Mouse (Mus musculus): ENCODE data around the gene Hs3st3a1. TPM values are rescaled to one million over a fixed set of nuclear protein-coding genes. Genes with fewer than 3 reads are reported as not detected.

The Hs3st3a1 gene
- polyA plus RNA-seq, 1 experiment from 2014 or later, result 2.5 TPM

GRCm38 (mm10) chr11:64516712-64517589, 81.8 kb downstream of the Hs3st3a1 start:
- Histone ChIP-seq H3K27ac (ENCODE audit: low read depth) (no peak overlapping the region), H3K9me3 (ENCODE audit: control insufficient read depth, low read length) (no peaks in the 10 kb centered on the region), H3K9ac (ENCODE audit: low read length) (no peak overlapping the region), H3K4me2 (ENCODE audit: low read length) (no peak overlapping the region), H3K36me3 (ENCODE audit: control insufficient read depth, insufficient read depth, low read length) (no peaks in the 10 kb centered on the region), H3K4me1 (replicated peaks; ENCODE audit: control insufficient read depth, insufficient read depth, low read length) (no peaks in the 10 kb centered on the region), H3K27me3 (replicated peaks; ENCODE audit: control insufficient read depth, insufficient read depth, low read length) (peaks cover 20% of the 10 kb centered on the region), H3K4me3 (ENCODE audit: low read depth, low read length) (no peak overlapping the region)
- ATAC-seq (replicated peaks; ENCODE audit: low FRiP score, low TSS enrichment, low read depth) (no peak), DNase-seq (ENCODE audit: low spot score) (no peak)
- 80% methylated on average over 9 of the region's 9 CpGs for WGBS

- H3K9ac ChIP-seq (ENCODE audit: low read length), result no peak overlapping the region
- H3K27me3 ChIP-seq (replicated peaks; ENCODE audit: control insufficient read depth, insufficient read depth, low read length), result peaks cover 27% of the 10 kb centered on the region
- DNase-seq (ENCODE audit: low spot score) (no peak), ATAC-seq (replicated peaks; ENCODE audit: low FRiP score, low TSS enrichment, low read depth) (no peak)
- H3K4me2 ChIP-seq (ENCODE audit: low read length), result no peak overlapping the region
- no peaks in the 10 kb centered on the region for H3K36me3 ChIP-seq (ENCODE audit: control insufficient read depth, insufficient read depth, low read length)
- H3K4me1 ChIP-seq (replicated peaks; ENCODE audit: control insufficient read depth, insufficient read depth, low read length), result no peaks in the 10 kb centered on the region
- no peak overlapping the region for H3K27ac ChIP-seq (ENCODE audit: low read depth)
- 84% methylated on average over 6 of the region's 6 CpGs for WGBS
- H3K9me3 ChIP-seq (ENCODE audit: control insufficient read depth, low read length), result no peaks in the 10 kb centered on the region
- no peak overlapping the region for H3K4me3 ChIP-seq (ENCODE audit: low read depth, low read length)
These were observed 83.2 kb downstream of the Hs3st3a1 start for GRCm38 (mm10) chr11:64518146-64518841.

GRCm38 (mm10) chr11:64523993-64524570, 89.0 kb downstream of the Hs3st3a1 start:
- Histone ChIP-seq H3K4me3 (ENCODE audit: low read depth, low read length) (no peak overlapping the region), H3K27me3 (replicated peaks; ENCODE audit: control insufficient read depth, insufficient read depth, low read length) (peaks cover 27% of the 10 kb centered on the region), H3K27ac (ENCODE audit: low read depth) (no peak overlapping the region), H3K4me2 (ENCODE audit: low read length) (no peak overlapping the region), H3K4me1 (replicated peaks; ENCODE audit: control insufficient read depth, insufficient read depth, low read length) (no peaks in the 10 kb centered on the region), H3K9ac (ENCODE audit: low read length) (no peak overlapping the region), H3K9me3 (ENCODE audit: control insufficient read depth, low read length) (no peaks in the 10 kb centered on the region), H3K36me3 (ENCODE audit: control insufficient read depth, insufficient read depth, low read length) (no peaks in the 10 kb centered on the region)
- no peak for DNase-seq (ENCODE audit: low spot score)
- no peak for ATAC-seq (replicated peaks; ENCODE audit: low FRiP score, low TSS enrichment, low read depth)
- 93% methylated on average over 8 of the region's 8 CpGs for WGBS

- Histone ChIP-seq H3K27ac (ENCODE audit: low read depth) (no peak overlapping the region), H3K4me3 (ENCODE audit: low read depth, low read length) (no peak overlapping the region), H3K9me3 (ENCODE audit: control insufficient read depth, low read length) (no peaks in the 10 kb centered on the region), H3K9ac (ENCODE audit: low read length) (no peak overlapping the region), H3K4me2 (ENCODE audit: low read length) (no peak overlapping the region), H3K36me3 (ENCODE audit: control insufficient read depth, insufficient read depth, low read length) (no peaks in the 10 kb centered on the region), H3K4me1 (replicated peaks; ENCODE audit: control insufficient read depth, insufficient read depth, low read length) (0 out of 2 replicates have a peak, but pooled peaks cover under 1% of the 10 kb centered on the region), H3K27me3 (replicated peaks; ENCODE audit: control insufficient read depth, insufficient read depth, low read length) (no peaks in the 10 kb centered on the region)
- DNase-seq (ENCODE audit: low spot score) (no peak), ATAC-seq (replicated peaks; ENCODE audit: low FRiP score, low TSS enrichment, low read depth) (no peak)
- 94% methylated on average over 3 of the region's 3 CpGs for WGBS
These were observed 102.1 kb downstream of the Hs3st3a1 start for GRCm38 (mm10) chr11:64537230-64537629.

GRCm38 (mm10) chr11:64541866-64542265, 106.7 kb downstream of the Hs3st3a1 start:
- Histone ChIP-seq H3K9ac (ENCODE audit: low read length) (no peak overlapping the region), H3K27me3 (replicated peaks; ENCODE audit: control insufficient read depth, insufficient read depth, low read length) (no peaks in the 10 kb centered on the region), H3K4me1 (replicated peaks; ENCODE audit: control insufficient read depth, insufficient read depth, low read length) (0 out of 2 replicates have a peak, but pooled peaks cover 2% of the 10 kb centered on the region), H3K27ac (ENCODE audit: low read depth) (no peak overlapping the region), H3K36me3 (ENCODE audit: control insufficient read depth, insufficient read depth, low read length) (no peaks in the 10 kb centered on the region), H3K4me2 (ENCODE audit: low read length) (no peak overlapping the region), H3K4me3 (ENCODE audit: low read depth, low read length) (no peak overlapping the region), H3K9me3 (ENCODE audit: control insufficient read depth, low read length) (no peaks in the 10 kb centered on the region)
- no peak for ATAC-seq (replicated peaks; ENCODE audit: low FRiP score, low TSS enrichment, low read depth)
- WGBS, result 82% methylated on average over 9 of the region's 9 CpGs
- DNase-seq (ENCODE audit: low spot score), result no peak

- Histone ChIP-seq H3K27me3 (replicated peaks; ENCODE audit: control insufficient read depth, insufficient read depth, low read length) (no peaks in the 10 kb centered on the region), H3K4me2 (ENCODE audit: low read length) (no peak overlapping the region), H3K27ac (ENCODE audit: low read depth) (no peak overlapping the region), H3K9ac (ENCODE audit: low read length) (no peak overlapping the region), H3K36me3 (ENCODE audit: control insufficient read depth, insufficient read depth, low read length) (no peaks in the 10 kb centered on the region), H3K9me3 (ENCODE audit: control insufficient read depth, low read length) (no peaks in the 10 kb centered on the region), H3K4me1 (replicated peaks; ENCODE audit: control insufficient read depth, insufficient read depth, low read length) (0 out of 2 replicates have a peak, but pooled peaks cover 2% of the 10 kb centered on the region), H3K4me3 (ENCODE audit: low read depth, low read length) (no peak overlapping the region)
- 25% methylated on average over 6 of the region's 6 CpGs for WGBS
- ATAC-seq (replicated peaks; ENCODE audit: low FRiP score, low TSS enrichment, low read depth) (peak; percentile 78; the same call in 1 of the 2 replicates), DNase-seq (ENCODE audit: low spot score) (no peak)
These were observed 107.2 kb downstream of the Hs3st3a1 start for GRCm38 (mm10) chr11:64542335-64542734.

- 37% methylated on average over 9 of the region's 9 CpGs for WGBS
- ATAC-seq (replicated peaks; ENCODE audit: low FRiP score, low TSS enrichment, low read depth) (no peak), DNase-seq (ENCODE audit: low spot score) (no peak)
- H3K27ac ChIP-seq (ENCODE audit: low read depth), result no peak overlapping the region
- H3K4me3 ChIP-seq (ENCODE audit: low read depth, low read length), result no peak overlapping the region
- no peaks in the 10 kb centered on the region for H3K27me3 ChIP-seq (replicated peaks; ENCODE audit: control insufficient read depth, insufficient read depth, low read length)
- no peak overlapping the region for H3K9ac ChIP-seq (ENCODE audit: low read length)
- H3K36me3 ChIP-seq (ENCODE audit: control insufficient read depth, insufficient read depth, low read length), result no peaks in the 10 kb centered on the region
- H3K4me1 ChIP-seq (replicated peaks; ENCODE audit: control insufficient read depth, insufficient read depth, low read length), result 0 out of 2 replicates have a peak, but pooled peaks cover 2% of the 10 kb centered on the region
- H3K4me2 ChIP-seq (ENCODE audit: low read length), result no peak overlapping the region
- H3K9me3 ChIP-seq (ENCODE audit: control insufficient read depth, low read length), result no peaks in the 10 kb centered on the region
These were observed 108.1 kb downstream of the Hs3st3a1 start for GRCm38 (mm10) chr11:64543181-64543641.

- Histone ChIP-seq H3K36me3 (ENCODE audit: control insufficient read depth, insufficient read depth, low read length) (no peaks in the 10 kb centered on the region), H3K4me2 (ENCODE audit: low read length) (no peak overlapping the region), H3K9ac (ENCODE audit: low read length) (no peak overlapping the region), H3K9me3 (ENCODE audit: control insufficient read depth, low read length) (no peaks in the 10 kb centered on the region), H3K27me3 (replicated peaks; ENCODE audit: control insufficient read depth, insufficient read depth, low read length) (no peaks in the 10 kb centered on the region), H3K4me3 (ENCODE audit: low read depth, low read length) (no peak overlapping the region), H3K27ac (ENCODE audit: low read depth) (no peak overlapping the region), H3K4me1 (replicated peaks; ENCODE audit: control insufficient read depth, insufficient read depth, low read length) (0 out of 2 replicates have a peak, but pooled peaks cover 2% of the 10 kb centered on the region)
- ATAC-seq (replicated peaks; ENCODE audit: low FRiP score, low TSS enrichment, low read depth) (no peak), DNase-seq (ENCODE audit: low spot score) (no peak)
- WGBS, result 28% methylated on average over 5 of the region's 5 CpGs
These were observed 109.1 kb downstream of the Hs3st3a1 start for GRCm38 (mm10) chr11:64544236-64544635.

Measured in intestine, embryonic 14.5 days (tissue).